Mouse (Mus musculus): ENCODE measurements at regions not wholly inside any gene's neighbourhood (a gene's known extent, or its start where the extent isn't known, plus 50 kb on each side); places are given as distances from the start of the nearest gene placed in this dataset.

- TF ChIP-seq POLR2A (IDR thresholded peaks at IDR 0.05; ENCODE audit: borderline replicate concordance, insufficient read depth, low read length) (no peak), CTCF (IDR thresholded peaks at IDR 0.05; ENCODE audit: borderline replicate concordance, insufficient read depth, low read depth, low read length) (no peak)
These were observed 1301.1 kb upstream of the Zeb2 start for GRCm38 (mm10) chr2:46418281-46418680.
